Mouse (Mus musculus): ENCODE results near the gene Zdhhc18. TPM values are rescaled to one million over a fixed set of nuclear protein-coding genes. Genes with fewer than 3 reads are reported as not detected.

Zdhhc18 gene
- polyA plus RNA-seq, 1 experiment = 31.6 TPM

- Histone ChIP-seq H3K27me3 (replicated peaks; ENCODE audit: control insufficient read depth, insufficient read depth, low read length) (no peaks in the 10 kb centered on the region), H3K27ac (ENCODE audit: insufficient read depth, low read depth, low read length) (no peak overlapping the region), H3K4me3 (ENCODE audit: insufficient read depth, low read depth, low read length) (no peak overlapping the region), H3K36me3 (ENCODE audit: control insufficient read depth, insufficient read depth, low read length) (peaks cover 6% of the 10 kb centered on the region), H3K4me1 (ENCODE audit: control insufficient read depth, insufficient read depth, low read length) (peaks cover 6% of the 10 kb centered on the region; the same call in 1 of the 2 replicates)
- DNase-seq = no peak
- 47% methylated on average over 7 of the region's 7 CpGs for WGBS
- TF ChIP-seq CTCF (conservative IDR thresholded peaks at IDR 0.05; ENCODE audit: insufficient read depth, insufficient read length, low read depth, low read length) = no peak
- no peak for TF ChIP-seq POLR2A (IDR thresholded peaks at IDR 0.05; ENCODE audit: low read depth, low read length)
These were observed 29.7 kb upstream of the Zdhhc18 start for GRCm38 (mm10) chr4:133679629-133680028.

- Histone ChIP-seq H3K27ac (ENCODE audit: insufficient read depth, low read depth, low read length) (no peak overlapping the region), H3K4me3 (ENCODE audit: insufficient read depth, low read depth, low read length) (no peak overlapping the region), H3K27me3 (replicated peaks; ENCODE audit: control insufficient read depth, insufficient read depth, low read length) (no peaks in the 10 kb centered on the region), H3K36me3 (ENCODE audit: control insufficient read depth, insufficient read depth, low read length) (peaks cover 4% of the 10 kb centered on the region), H3K4me1 (ENCODE audit: control insufficient read depth, insufficient read depth, low read length) (peaks cover 20% of the 10 kb centered on the region; the same call in 1 of the 2 replicates)
- DNase-seq = no peak
- TF ChIP-seq POLR2A (IDR thresholded peaks at IDR 0.05; ENCODE audit: low read depth, low read length) = no peak
- TF ChIP-seq CTCF (conservative IDR thresholded peaks at IDR 0.05; ENCODE audit: insufficient read depth, insufficient read length, low read depth, low read length) = no peak
- 84% methylated on average over 7 of the region's 7 CpGs for WGBS
These were observed 27.3 kb upstream of the Zdhhc18 start for GRCm38 (mm10) chr4:133677266-133677665.

GRCm38 (mm10) chr4:133676189-133676588, 26.2 kb upstream of the Zdhhc18 start:
- H3K4me3 ChIP-seq (ENCODE audit: insufficient read depth, low read depth, low read length) = no peak overlapping the region
- no peaks in the 10 kb centered on the region for H3K27me3 ChIP-seq (replicated peaks; ENCODE audit: control insufficient read depth, insufficient read depth, low read length)
- H3K36me3 ChIP-seq (ENCODE audit: control insufficient read depth, insufficient read depth, low read length) = no peaks in the 10 kb centered on the region; the same call in 1 of the 2 replicates
- peak overlapping the region; percentile 71; the same call in 1 of the 2 replicates for H3K27ac ChIP-seq (ENCODE audit: insufficient read depth, low read depth, low read length)
- TF ChIP-seq POLR2A (IDR thresholded peaks at IDR 0.05; ENCODE audit: low read depth, low read length) (no peak), CTCF (conservative IDR thresholded peaks at IDR 0.05; ENCODE audit: insufficient read depth, insufficient read length, low read depth, low read length) (no peak)
- peak; percentile 35 for DNase-seq
- 13% methylated on average over 3 of the region's 3 CpGs for WGBS
- H3K4me1 ChIP-seq (ENCODE audit: control insufficient read depth, insufficient read depth, low read length) = peaks cover 24% of the 10 kb centered on the region; the same call in 1 of the 2 replicates

GRCm38 (mm10) chr4:133675594-133676016, 25.7 kb upstream of the Zdhhc18 start:
- peak; percentile 88 for DNase-seq
- H3K27me3 ChIP-seq (replicated peaks; ENCODE audit: control insufficient read depth, insufficient read depth, low read length) = no peaks in the 10 kb centered on the region
- H3K4me1 ChIP-seq (ENCODE audit: control insufficient read depth, insufficient read depth, low read length) = peaks cover 24% of the 10 kb centered on the region; the same call in 1 of the 2 replicates
- H3K4me3 ChIP-seq (ENCODE audit: insufficient read depth, low read depth, low read length) = no peak overlapping the region
- peak overlapping the region; percentile 83 for H3K27ac ChIP-seq (ENCODE audit: insufficient read depth, low read depth, low read length)
- 3% methylated on average over 5 of the region's 5 CpGs for WGBS
- TF ChIP-seq POLR2A (IDR thresholded peaks at IDR 0.05; ENCODE audit: low read depth, low read length) = no peak
- no peak for TF ChIP-seq CTCF (conservative IDR thresholded peaks at IDR 0.05; ENCODE audit: insufficient read depth, insufficient read length, low read depth, low read length)
- no peaks in the 10 kb centered on the region for H3K36me3 ChIP-seq (ENCODE audit: control insufficient read depth, insufficient read depth, low read length)

GRCm38 (mm10) chr4:133674331-133674695, 24.4 kb upstream of the Zdhhc18 start:
- no peak for TF ChIP-seq CTCF (conservative IDR thresholded peaks at IDR 0.05; ENCODE audit: insufficient read depth, insufficient read length, low read depth, low read length)
- TF ChIP-seq POLR2A (IDR thresholded peaks at IDR 0.05; ENCODE audit: low read depth, low read length) = no peak
- Histone ChIP-seq H3K36me3 (ENCODE audit: control insufficient read depth, insufficient read depth, low read length) (no peaks in the 10 kb centered on the region), H3K27ac (ENCODE audit: insufficient read depth, low read depth, low read length) (peak overlapping the region; percentile 100), H3K4me1 (ENCODE audit: control insufficient read depth, insufficient read depth, low read length) (peaks cover 26% of the 10 kb centered on the region; the same call in 1 of the 2 replicates), H3K27me3 (replicated peaks; ENCODE audit: control insufficient read depth, insufficient read depth, low read length) (no peaks in the 10 kb centered on the region), H3K4me3 (ENCODE audit: insufficient read depth, low read depth, low read length) (no peak overlapping the region)
- whole genome bisulfite sequencing = 43% methylated on average over 8 of the region's 8 CpGs
- no peak for DNase-seq

- Histone ChIP-seq H3K27me3 (replicated peaks; ENCODE audit: control insufficient read depth, insufficient read depth, low read length) (no peaks in the 10 kb centered on the region), H3K4me3 (ENCODE audit: insufficient read depth, low read depth, low read length) (peak overlapping the region; percentile 98; the same call in 1 of the 2 replicates), H3K36me3 (ENCODE audit: control insufficient read depth, insufficient read depth, low read length) (no peaks in the 10 kb centered on the region), H3K4me1 (ENCODE audit: control insufficient read depth, insufficient read depth, low read length) (peaks cover 26% of the 10 kb centered on the region; the same call in 1 of the 2 replicates), H3K27ac (ENCODE audit: insufficient read depth, low read depth, low read length) (peak overlapping the region; percentile 100)
- TF ChIP-seq POLR2A (IDR thresholded peaks at IDR 0.05; ENCODE audit: low read depth, low read length) (no peak), CTCF (conservative IDR thresholded peaks at IDR 0.05; ENCODE audit: insufficient read depth, insufficient read length, low read depth, low read length) (no peak)
- WGBS = 11% methylated on average over 10 of the region's 10 CpGs
- peak; percentile 76 for DNase-seq
These were observed 23.8 kb upstream of the Zdhhc18 start for GRCm38 (mm10) chr4:133673666-133674330.

- Histone ChIP-seq H3K36me3 (ENCODE audit: control insufficient read depth, insufficient read depth, low read length) (no peaks in the 10 kb centered on the region), H3K27ac (ENCODE audit: insufficient read depth, low read depth, low read length) (peak overlapping the region; percentile 100), H3K27me3 (replicated peaks; ENCODE audit: control insufficient read depth, insufficient read depth, low read length) (no peaks in the 10 kb centered on the region), H3K4me1 (ENCODE audit: control insufficient read depth, insufficient read depth, low read length) (peaks cover 26% of the 10 kb centered on the region; the same call in 1 of the 2 replicates), H3K4me3 (ENCODE audit: insufficient read depth, low read depth, low read length) (peak overlapping the region; percentile 98)
- peak; percentile 80 for DNase-seq
- TF ChIP-seq CTCF (conservative IDR thresholded peaks at IDR 0.05; ENCODE audit: insufficient read depth, insufficient read length, low read depth, low read length) (no peak), POLR2A (IDR thresholded peaks at IDR 0.05; ENCODE audit: low read depth, low read length) (peak; percentile 14)
- WGBS = under 1% methylated on average over 24 of the region's 24 CpGs
These were observed 23.1 kb upstream of the Zdhhc18 start for GRCm38 (mm10) chr4:133672845-133673647.

Data from kidney, adult 2 months (tissue).